Mouse (Mus musculus): Measurements from ENCODE around the gene Tmem203.

Tmem203 gene

GRCm38 (mm10) chr2:25290816-25291130, 35.5 kb downstream of the Tmem203 start:
- no peak for DNase-seq (ENCODE audit: low read depth, low spot score)

- DNase-seq (ENCODE audit: low read depth, low spot score), result no peak
Measured at GRCm38 (mm10) chr2:25291184-25292053, 36.2 kb downstream of the Tmem203 start.

GRCm38 (mm10) chr2:25292054-25292544, 36.9 kb downstream of the Tmem203 start:
- DNase-seq (ENCODE audit: low read depth, low spot score), result no peak

- DNase-seq (ENCODE audit: low read depth, low spot score), result peak; percentile 41
Measured at GRCm38 (mm10) chr2:25292856-25293255, 37.6 kb downstream of the Tmem203 start.

GRCm38 (mm10) chr2:25293706-25294105, 38.5 kb downstream of the Tmem203 start:
- DNase-seq (ENCODE audit: low read depth, low spot score), result no peak

GRCm38 (mm10) chr2:25297093-25297492, 41.9 kb downstream of the Tmem203 start:
- no peak for DNase-seq (ENCODE audit: low read depth, low spot score)

GRCm38 (mm10) chr2:25298046-25298445, 42.8 kb downstream of the Tmem203 start:
- no peak for DNase-seq (ENCODE audit: low read depth, low spot score)

GRCm38 (mm10) chr2:25303452-25303851, 48.2 kb downstream of the Tmem203 start:
- DNase-seq (ENCODE audit: low read depth, low spot score), result no peak

- DNase-seq (ENCODE audit: low read depth, low spot score), result no peak
Measured at GRCm38 (mm10) chr2:25303931-25304656, 48.9 kb downstream of the Tmem203 start.

GRCm38 (mm10) chr2:25304657-25305541, 49.7 kb downstream of the Tmem203 start:
- no peak for DNase-seq (ENCODE audit: low read depth, low spot score)

Data from retina, adult 2 months (tissue).